In genomic region chr6:140514205-140515110, GRCm38 (mm10) we compare ENCODE assay signal across 9 mouse cellular contexts.
DNase-seq lines count a peak whose midpoint lies in the region; ATAC-seq lines count a peak whose summit lies in the region.
"Had no signal": no experiment of that assay in that cellular context is flagged by ENCODE, and none has a peak within 500 bp of the region (broad histone marks: within the 10 kb centered on the region; RNA-seq: fewer than 3 reads in every experiment).

No protein-coding gene starts in this region.

- H3K9me3 ChIP-seq in kidney, embryonic 14.5 days (ENCODE audit: control insufficient read depth, low read length) = no peaks in the 10 kb centered on the region
- no peaks in the 10 kb centered on the region for H3K9me3 ChIP-seq in midbrain, embryonic 11.5 days (ENCODE audit: control insufficient read depth, low read length)
- H3K9me3 ChIP-seq: hindbrain, embryonic 15.5 days had no signal

- ATAC-seq in activated CD4-positive, CD25-positive, alpha-beta regulatory T cell, adult 4 months = peak; percentile 95
- ATAC-seq in kidney, embryonic 14.5 days (ENCODE audit: low FRiP score, low TSS enrichment) = no peak
- ATAC-seq in midbrain, embryonic 11.5 days (ENCODE audit: low FRiP score) = peak; percentile 54

- no peak overlapping the region for H3K4me2 ChIP-seq in kidney, embryonic 14.5 days (replicated peaks; ENCODE audit: low read depth, low read length)
- no peak overlapping the region for H3K4me2 ChIP-seq in midbrain, embryonic 11.5 days
- H3K4me2 ChIP-seq: hindbrain, embryonic 15.5 days had no signal

- H3K27ac ChIP-seq in kidney, embryonic 14.5 days (ENCODE audit: low read depth, low read length) = peak overlapping the region; percentile 38; the same call in 1 of the 2 replicates
- no peak overlapping the region for H3K27ac ChIP-seq in midbrain, embryonic 11.5 days (ENCODE audit: low read depth, low read length)
- H3K27ac ChIP-seq: hindbrain, embryonic 15.5 days had no signal

- no peak overlapping the region for H3K9ac ChIP-seq in kidney, embryonic 14.5 days (ENCODE audit: low read depth, low read length)
- H3K9ac ChIP-seq in midbrain, embryonic 11.5 days (ENCODE audit: low read length) = no peak overlapping the region
- H3K9ac ChIP-seq: hindbrain, embryonic 15.5 days had no signal

- H3K27me3 ChIP-seq in kidney, embryonic 14.5 days (ENCODE audit: control insufficient read depth, insufficient read depth, low read length) = no peaks in the 10 kb centered on the region
- H3K27me3 ChIP-seq in midbrain, embryonic 11.5 days (ENCODE audit: control insufficient read depth, insufficient read depth, low read length) = no peaks in the 10 kb centered on the region
- H3K27me3 ChIP-seq: hindbrain, embryonic 15.5 days had no signal

- no peaks in the 10 kb centered on the region for H3K36me3 ChIP-seq in kidney, embryonic 14.5 days (ENCODE audit: control insufficient read depth, insufficient read depth, low read length)
- no peaks in the 10 kb centered on the region for H3K36me3 ChIP-seq in midbrain, embryonic 11.5 days (ENCODE audit: control insufficient read depth, insufficient read depth, low read length)
- H3K36me3 ChIP-seq: hindbrain, embryonic 15.5 days had no signal

- intact Hi-C loops in left cerebral cortex, postnatal 36 days (cut with DNase I) = loop anchor here (5.0 kb wide), 1 partner anchor 37 kb away; no protein-coding TSS in a partner anchor

- no peak overlapping the region for H3K4me3 ChIP-seq in kidney, embryonic 14.5 days (ENCODE audit: low read length)
- no peak overlapping the region for H3K4me3 ChIP-seq in midbrain, embryonic 11.5 days (ENCODE audit: low read depth, low read length)
- H3K4me3 ChIP-seq: hindbrain, embryonic 15.5 days had no signal

- H3K4me1 ChIP-seq in kidney, embryonic 14.5 days (ENCODE audit: control insufficient read depth, insufficient read depth, low read length) = peaks cover 5% of the 10 kb centered on the region
- peaks cover 14% of the 10 kb centered on the region for H3K4me1 ChIP-seq in midbrain, embryonic 11.5 days (ENCODE audit: control insufficient read depth, insufficient read depth, low read length)

- 19% methylated on average over 8 of the region's 8 CpGs for WGBS in kidney, embryonic 14.5 days
- WGBS in midbrain, embryonic 11.5 days = 20% methylated on average over 8 of the region's 8 CpGs

- DNase-seq in adrenal gland, postnatal 14 days = peak; percentile 40
- DNase-seq in adrenal gland, adult 8-10 months = no peak
- DNase-seq in heart, adult 8-10 months (ENCODE audit: low spot score) = peak; percentile 29
- no peak for DNase-seq in midbrain, embryonic 11.5 days (ENCODE audit: low spot score, missing footprints)
- DNase-seq in layer of hippocampus, adult 8-10 months (ENCODE audit: low spot score in 2 of 2) = no peak
- no peak for DNase-seq in left cerebral cortex, postnatal 36 days (ENCODE audit: low spot score in 2 of 2)

Comparison
In these comparisons a context has a peak if more than half of its experiments do, and no peak if none do; other contexts are left out.
1. DNase-seq: peak in adrenal gland, postnatal 14 days (single experiment) and heart, adult 8-10 months (single experiment); none in adrenal gland, adult 8-10 months (single experiment), midbrain, embryonic 11.5 days (single experiment), layer of hippocampus, adult 8-10 months (0 of 2) and left cerebral cortex, postnatal 36 days (0 of 2).